Mouse (Mus musculus) left cerebral cortex, adult 2 months (tissue): Measurements from ENCODE around the gene Dpy19l3. TPM values are rescaled to one million over a fixed set of nuclear protein-coding genes. Genes with fewer than 3 reads are reported as not detected.

Experiments
- DNase-seq, 2 experiments: peaks; one replicate each; pipeline ENCODE4 v3.0.0; 2021 to 2022; ENCODE audit warnings: low spot score in 2 of 2, mixed read lengths in 1 of 2; ENCODE audit errors: extremely low spot score in 1 of 2
- H3K27ac ChIP-seq: fragments of 200-600 bp; 2 replicates; pipeline ENCODE4 v1.8.1; 2022
- H3K4me3 ChIP-seq: fragments of 200-600 bp; 2 replicates; pipeline ENCODE4 v1.8.1; 2022
- CTCF ChIP-seq: fragments of 200-600 bp; IDR thresholded peaks from 2 replicates; pipeline ENCODE4 v1.8.1; 2022; ENCODE audit warnings: antibody characterized with exemption, mild to moderate bottlenecking, moderate library complexity
- intact Hi-C: fragments of 180-260 bp; cut with DNase I; formaldehyde crosslinking; loops from one replicate; pipeline ENCODE4 v1.15.1; 2025
- total RNA-seq, 2 experiments: library from RNA; stranded (reverse); gene quantifications; 2 replicates each; pipeline ENCODE4 v1.2.3; 2021

Gene Dpy19l3
- total RNA-seq, 2 experiments from 2014 or later: 65.4 to 90.4 TPM

DNA sequence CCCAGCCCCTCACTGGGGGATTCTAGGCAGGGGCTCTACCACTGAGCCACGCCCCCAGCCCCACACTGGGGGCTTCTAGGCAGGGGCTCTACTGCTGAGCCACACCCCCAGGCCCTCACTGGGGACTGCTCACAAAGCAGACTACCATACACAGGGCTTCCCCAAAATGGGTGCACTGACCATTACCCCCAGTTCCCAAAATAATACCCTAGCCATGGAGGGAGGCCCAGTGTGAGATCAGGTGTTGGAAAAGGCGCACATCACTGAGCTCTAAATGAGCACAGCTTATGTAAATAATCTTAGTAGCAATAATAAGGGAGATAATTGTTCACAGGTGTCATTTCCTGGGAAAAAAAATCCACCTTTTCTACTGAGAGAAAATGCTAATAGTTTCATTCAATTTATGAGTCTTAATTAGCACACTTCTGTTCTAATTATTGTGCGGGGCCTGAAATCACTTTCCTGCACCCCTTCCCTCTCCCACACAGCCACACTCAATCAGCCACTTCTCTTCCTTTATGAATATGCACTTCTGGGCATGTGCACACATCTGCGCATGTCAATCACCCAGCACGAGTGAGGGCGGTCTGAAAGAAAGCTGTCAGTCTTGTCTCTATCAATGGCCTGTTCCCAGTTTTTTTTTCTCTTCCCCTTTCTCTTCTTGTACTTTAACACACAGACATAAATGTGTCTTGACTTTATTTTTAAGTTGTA lies 70.7 kb downstream of the Dpy19l3 start:
- no peak for TF ChIP-seq CTCF
- Histone ChIP-seq H3K4me3 (no peak overlapping the region), H3K27ac (no peak overlapping the region)
- DNase-seq: no peak
- intact Hi-C loops: no loop called here

DNA sequence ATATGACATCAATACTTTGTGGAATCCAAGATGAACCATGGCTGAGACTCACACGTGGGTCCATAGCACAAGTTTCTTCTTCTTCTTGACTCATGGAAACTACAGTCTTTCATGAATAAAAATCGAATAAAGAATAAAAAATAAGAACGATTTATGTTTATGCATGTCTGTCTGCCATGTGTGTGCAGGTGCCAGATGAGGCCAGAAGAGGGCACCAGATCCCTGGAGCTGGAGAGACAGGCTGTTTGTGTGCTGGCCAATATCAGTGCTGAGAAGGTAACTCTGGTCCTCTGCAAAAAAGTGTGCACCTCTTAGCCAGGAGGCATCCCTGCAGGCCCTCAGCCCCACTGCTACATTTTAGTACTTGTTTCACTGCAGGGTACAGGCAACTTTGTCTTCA lies 72.7 kb downstream of the Dpy19l3 start:
- Histone ChIP-seq H3K27ac (no peak overlapping the region), H3K4me3 (no peak overlapping the region)
- no peak for DNase-seq
- intact Hi-C loops: no loop called here
- TF ChIP-seq CTCF: peak; percentile 31

DNA sequence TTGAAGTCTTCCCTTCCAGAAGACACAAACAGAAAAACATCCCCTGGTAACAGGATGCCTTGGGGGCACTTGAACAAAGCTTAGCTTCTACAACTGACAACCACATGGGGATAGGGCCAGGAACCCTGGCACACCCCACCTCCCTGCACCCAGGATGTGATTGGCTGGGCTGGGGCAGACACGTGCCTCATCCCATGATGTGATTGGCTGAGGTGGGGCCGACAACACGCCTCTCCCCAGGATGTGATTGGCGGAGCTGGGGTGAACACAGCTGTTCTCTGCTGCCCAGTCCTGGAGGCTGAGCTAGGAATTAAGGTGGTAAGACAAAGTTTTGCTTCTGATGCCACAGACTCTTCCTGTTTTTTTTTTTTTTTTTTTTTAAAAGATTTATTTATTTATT lies 75.3 kb downstream of the Dpy19l3 start:
- DNase-seq: no peak
- no peak overlapping the region for H3K4me3 ChIP-seq
- no peak for TF ChIP-seq CTCF
- intact Hi-C loops: no loop called here
- no peak overlapping the region for H3K27ac ChIP-seq

DNA sequence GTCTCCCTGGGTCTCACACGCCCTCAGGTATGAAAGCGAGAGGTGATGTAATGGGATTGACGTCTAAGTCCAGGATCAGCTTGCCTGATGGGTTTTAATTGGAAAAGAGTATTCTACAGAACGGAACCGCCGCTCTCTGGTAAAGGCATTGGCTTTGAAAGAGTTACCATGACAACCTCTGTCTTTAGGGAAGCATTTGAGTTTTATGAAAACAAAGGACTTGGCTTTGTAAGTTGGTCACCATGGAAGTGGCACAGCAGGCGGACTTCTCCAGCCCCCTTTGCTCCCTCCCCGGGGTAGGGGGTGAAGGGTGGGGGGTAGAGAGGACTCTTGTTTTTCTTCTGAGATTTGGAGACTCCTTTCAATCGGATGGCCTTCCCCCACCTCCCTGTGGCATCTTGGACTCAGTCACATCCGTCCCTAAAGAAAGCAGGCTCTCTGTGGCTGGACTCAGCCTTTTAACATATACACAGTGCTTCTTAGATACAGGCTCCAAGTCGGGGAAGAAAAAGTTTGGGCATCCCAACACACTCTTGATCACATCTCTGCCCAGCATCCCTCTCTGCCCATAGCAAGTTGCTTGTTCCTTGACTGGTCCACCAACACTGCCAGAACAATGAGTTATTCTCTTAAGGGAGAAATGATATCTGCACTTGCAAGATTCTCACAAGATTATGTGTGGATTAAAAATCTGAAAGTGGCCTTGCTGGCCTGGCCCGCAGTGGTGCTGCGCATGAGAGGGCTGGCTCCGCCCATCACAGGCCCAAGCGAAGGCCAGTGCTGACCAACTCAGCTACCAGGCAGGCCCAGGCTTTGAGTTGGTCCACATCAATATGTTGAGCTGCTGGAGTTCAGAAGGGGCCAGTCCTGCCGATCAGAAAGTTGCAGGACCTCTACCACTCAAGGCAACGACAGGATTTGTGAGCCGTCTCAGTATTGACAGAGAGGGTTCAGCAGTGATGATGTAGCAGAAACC lies 85.9 kb downstream of the Dpy19l3 start:
- intact Hi-C loops: no loop called here
- TF ChIP-seq CTCF: no peak
- H3K27ac ChIP-seq: no peak overlapping the region
- H3K4me3 ChIP-seq: no peak overlapping the region
- DNase-seq: no peak

DNA sequence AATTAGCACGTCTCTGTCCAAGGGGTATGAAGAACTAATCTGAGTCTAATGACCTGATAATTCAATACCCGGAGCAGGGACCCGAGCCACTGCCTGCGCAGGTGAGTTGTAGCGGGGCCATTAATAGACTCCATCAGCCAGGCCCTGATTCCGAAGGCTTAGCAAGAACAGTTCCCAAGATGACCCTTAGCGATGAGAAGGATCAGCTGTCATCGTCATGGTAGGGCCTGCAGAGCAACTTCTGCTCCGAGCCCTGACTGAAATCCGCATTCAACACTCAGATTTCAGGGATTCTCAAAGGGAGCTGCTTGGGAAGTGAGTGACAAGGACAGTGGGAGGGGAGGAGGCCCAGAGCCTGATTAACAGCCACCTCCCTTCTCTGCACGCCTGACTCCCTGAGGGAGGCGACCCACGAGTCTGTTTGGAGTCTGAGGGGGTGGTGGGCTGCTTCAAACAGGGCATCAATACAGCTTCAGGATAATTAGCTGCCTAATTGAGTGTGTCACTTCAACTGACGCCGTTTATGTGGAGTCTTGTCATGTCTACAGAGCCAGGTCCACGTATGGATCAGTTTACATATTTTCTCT lies 90.4 kb downstream of the Dpy19l3 start:
- no peak overlapping the region for H3K27ac ChIP-seq
- TF ChIP-seq CTCF: no peak
- no peak overlapping the region for H3K4me3 ChIP-seq
- intact Hi-C loops: no loop called here
- no peak for DNase-seq

DNA sequence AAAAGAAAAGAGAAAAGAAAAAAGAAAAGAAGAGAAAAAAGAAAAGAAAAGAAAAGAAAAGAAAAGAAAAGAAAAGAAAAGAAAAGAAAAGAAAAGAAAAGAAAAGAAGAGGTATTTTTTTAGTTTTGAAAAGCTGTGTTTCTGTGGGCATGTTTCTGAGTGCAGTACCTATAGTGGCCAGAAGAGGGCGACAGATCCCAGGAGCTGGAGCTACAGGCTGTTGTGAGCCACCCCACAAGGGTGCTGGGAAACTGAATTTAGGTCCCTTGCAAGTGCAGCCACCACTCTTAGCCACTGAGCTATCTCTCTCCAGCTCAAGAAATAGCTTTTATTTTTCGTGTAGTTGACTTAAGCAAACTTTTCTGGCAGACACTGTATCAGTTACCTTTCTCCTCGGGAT lies 95.1 kb downstream of the Dpy19l3 start:
- DNase-seq: no peak
- Histone ChIP-seq H3K4me3 (no peak overlapping the region), H3K27ac (no peak overlapping the region)
- intact Hi-C loops: no loop called here
- TF ChIP-seq CTCF: peak; percentile 73

DNA sequence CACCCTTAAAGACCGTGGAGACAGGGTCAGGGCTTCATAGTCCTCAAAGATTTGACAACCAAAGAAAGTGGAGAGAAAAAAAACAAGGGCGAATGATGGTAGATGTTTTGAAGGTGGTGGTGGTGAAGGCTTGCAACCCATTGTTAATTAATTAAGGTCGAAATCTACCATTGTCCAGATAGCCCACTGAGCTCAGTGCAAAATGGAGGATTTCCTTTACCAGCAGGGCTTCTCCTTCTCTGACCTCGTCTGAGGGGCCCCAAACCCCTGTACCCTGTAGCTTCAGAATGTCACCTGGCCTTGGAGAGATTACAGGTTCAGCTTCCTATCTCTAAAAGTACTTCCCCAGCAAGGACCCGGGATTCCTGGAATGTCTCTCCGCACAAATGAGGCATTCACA lies 96.4 kb downstream of the Dpy19l3 start:
- intact Hi-C loops: no loop called here
- no peak for DNase-seq
- no peak overlapping the region for H3K4me3 ChIP-seq
- H3K27ac ChIP-seq: no peak overlapping the region
- TF ChIP-seq CTCF: no peak

DNA sequence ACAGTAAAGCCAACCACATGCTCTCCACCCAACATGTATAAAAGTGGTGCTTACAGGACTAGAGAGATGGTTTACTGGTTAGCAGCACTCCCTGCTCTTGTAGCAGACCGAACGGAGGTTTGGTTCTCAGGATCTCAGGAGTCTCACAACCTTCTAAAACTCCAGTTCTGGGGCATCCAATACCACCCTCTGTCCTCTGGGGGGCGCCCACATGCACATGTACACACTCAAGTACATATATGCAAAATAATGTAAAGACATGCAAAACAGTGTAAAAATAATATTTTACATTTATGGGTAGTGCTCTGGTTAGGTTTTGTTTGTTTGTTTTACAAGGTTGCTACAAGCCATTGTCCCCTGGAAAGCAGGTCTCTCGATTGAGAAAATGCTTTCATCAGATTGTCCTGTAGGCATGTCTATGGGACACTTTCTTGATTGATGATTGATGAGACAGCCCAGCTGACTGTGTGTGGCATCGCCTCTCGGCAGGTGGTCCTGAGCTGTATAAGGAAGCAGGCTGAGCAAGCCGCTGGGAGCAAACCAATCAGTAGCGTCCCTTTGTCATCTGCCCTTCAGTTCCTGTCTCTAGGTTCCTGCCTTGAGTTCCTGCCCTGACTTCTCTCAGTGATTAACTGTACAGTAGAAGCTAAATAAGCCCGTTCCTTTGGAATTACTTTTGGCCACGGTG lies 102.5 kb downstream of the Dpy19l3 start:
- Histone ChIP-seq H3K27ac (no peak overlapping the region), H3K4me3 (no peak overlapping the region)
- TF ChIP-seq CTCF: peak; percentile 51
- intact Hi-C loops: loop anchor here (2.0 to 5.0 kb wide), 3 partner anchors 101 to 1705 kb away; partner anchors contain the start of gene Dpy19l3
- DNase-seq: no peak

DNA sequence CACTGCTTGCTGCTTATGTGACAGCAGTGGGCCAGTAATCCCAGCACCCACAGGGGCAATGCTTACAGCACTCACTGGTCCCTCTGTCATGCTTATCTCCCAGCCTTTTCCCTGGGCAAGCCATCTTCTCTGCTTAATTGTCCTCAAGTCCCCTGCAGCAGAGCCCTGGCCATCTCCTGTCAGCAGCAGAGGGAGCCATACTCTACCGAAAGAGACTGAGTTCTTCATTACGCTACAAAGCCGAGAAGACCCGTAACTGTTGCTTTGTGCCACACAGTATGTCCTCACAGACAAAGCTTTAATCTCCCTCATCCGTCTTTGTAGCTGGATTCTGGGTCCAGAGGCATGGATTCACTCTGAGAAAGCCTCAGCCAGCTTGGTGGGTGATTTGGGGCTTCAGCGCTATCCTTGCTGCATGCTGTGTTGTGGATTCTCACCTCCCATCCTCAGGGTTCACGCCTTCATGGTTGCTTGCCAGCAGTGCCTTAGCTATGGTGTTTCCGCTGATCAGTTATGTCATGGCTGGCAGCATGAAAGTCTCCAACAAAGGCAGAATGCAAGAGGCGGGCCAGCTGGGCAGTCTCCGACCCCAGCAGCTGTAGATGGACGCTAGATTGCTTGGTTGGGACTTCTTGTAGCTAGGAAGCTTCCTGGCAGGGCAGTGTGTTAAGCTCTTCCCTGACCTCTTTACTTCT lies 103.4 kb downstream of the Dpy19l3 start:
- peak; percentile 54 to 59 for DNase-seq
- peak overlapping the region; percentile 23; the same call in 1 of the 2 replicates for H3K4me3 ChIP-seq
- no peak overlapping the region for H3K27ac ChIP-seq
- TF ChIP-seq CTCF: peak; percentile 75
- intact Hi-C loops: loop anchor here (2.0 to 5.0 kb wide), 3 partner anchors 101 to 1706 kb away; partner anchors contain the start of gene Dpy19l3

DNA sequence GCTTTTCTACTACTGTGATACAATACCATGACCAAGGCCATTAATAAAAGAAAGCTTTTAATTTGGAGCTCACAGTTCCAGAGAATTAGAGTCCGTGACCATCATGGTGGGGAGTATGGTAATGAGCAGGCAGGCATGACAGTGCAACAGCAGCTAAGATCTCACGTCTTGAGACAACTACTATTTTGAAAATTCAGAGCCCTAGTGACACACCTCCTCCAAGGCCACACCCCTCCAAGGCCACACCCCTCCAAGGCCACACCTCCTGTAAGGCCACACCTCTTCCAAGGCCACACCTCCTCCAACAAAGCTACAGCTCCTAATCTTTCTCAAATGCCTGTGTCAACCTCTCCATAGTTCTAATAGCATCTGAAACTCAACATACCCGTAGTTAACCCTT lies 105.2 kb downstream of the Dpy19l3 start:
- intact Hi-C loops: loop anchor here (5.0 kb wide), 1 partner anchor 153 kb away; the partner anchor contains the start of gene Zfp507
- DNase-seq: no peak
- no peak for TF ChIP-seq CTCF

More for the DNA sequence above, 105.2 kb downstream of the Dpy19l3 start:
- no peak overlapping the region for H3K27ac ChIP-seq
- H3K4me3 ChIP-seq: no peak overlapping the region
